Mouse (Mus musculus) kidney, embryonic 15.5 days (tissue): Measurements from ENCODE around the gene Adam19. TPM values are rescaled to one million over a fixed set of nuclear protein-coding genes. Genes with fewer than 3 reads are reported as not detected.

Experiments used
- ATAC-seq: fragments of 200-750 bp; cut with Nextera tagmentation; replicated peaks from 2 replicates; pipeline ENCODE4 v1.8.0; 2017; ENCODE audit warnings: moderate TSS enrichment; ENCODE audit not compliant: low FRiP score
- H3K27ac ChIP-seq: fragments of 300-500 bp; sonication (generic); 2 replicates; pipeline ENCODE4 v1.5.1; 2015; ENCODE audit warnings: mild to moderate bottlenecking, inconsistent platforms
- H3K27me3 ChIP-seq: fragments of 300-500 bp; sonication (generic); 2 replicates; pipeline ENCODE4 v1.6.1; 2015; ENCODE audit warnings: inconsistent platforms
- H3K36me3 ChIP-seq: fragments of 300-500 bp; sonication (generic); 2 replicates; pipeline ENCODE4 v1.6.1; 2015; ENCODE audit warnings: inconsistent platforms
- H3K4me1 ChIP-seq: fragments of 300-500 bp; sonication (generic); 2 replicates; pipeline ENCODE4 v1.6.1; 2015; ENCODE audit warnings: inconsistent platforms
- H3K4me2 ChIP-seq: fragments of 300-500 bp; sonication (generic); 2 replicates; pipeline ENCODE4 v1.6.1; 2015; ENCODE audit warnings: moderate library complexity, mild to moderate bottlenecking, inconsistent platforms
- H3K4me3 ChIP-seq: fragments of 300-500 bp; sonication (generic); replicated peaks from 2 replicates; pipeline ENCODE4 v1.5.1; 2015; ENCODE audit warnings: mild to moderate bottlenecking, inconsistent platforms
- H3K9ac ChIP-seq: fragments of 300-500 bp; sonication (generic); 2 replicates; pipeline ENCODE4 v1.6.1; 2015; ENCODE audit warnings: mild to moderate bottlenecking, inconsistent platforms
- H3K9me3 ChIP-seq: fragments of 300-500 bp; sonication (generic); replicated peaks from 2 replicates; pipeline ENCODE4 v1.6.1; 2016; ENCODE audit warnings: inconsistent platforms
- WGBS: fragments of 180-500 bp; shearing (Covaris S2); methylation state at CpG from one replicate; pipeline ENCODE4 v1.1.7; 2015; ENCODE audit warnings: mixed read lengths; 5-methylcytosine and 5-hydroxymethylcytosine counted together
- polyA plus RNA-seq: library from polyadenylated mRNA; unstranded; fragments of >200 nt; fragmentation: Nextera tagmentation; extraction: Ambion mirVana; gene quantifications from 2 replicates; pipeline ENCODE4 v1.2.1, GENCODE M21; 2015

Adam19 gene
- polyA plus RNA-seq, 1 experiment from 2014 or later: 17.9 TPM

GRCm38 (mm10) chr11:46058011-46058410 lies 2.2 kb downstream of the Adam19 start:
- Histone ChIP-seq H3K9me3 (no peaks in the 10 kb centered on the region), H3K9ac (no peak overlapping the region), H3K27ac (no peak overlapping the region; the same call in 1 of the 2 replicates), H3K27me3 (peaks cover 11% of the 10 kb centered on the region), H3K4me1 (peaks cover 44% of the 10 kb centered on the region), H3K4me2 (peak overlapping the region; percentile 87), H3K36me3 (peaks cover 4% of the 10 kb centered on the region; the same call in 1 of the 2 replicates), H3K4me3 (peak overlapping the region; percentile 65)
- ATAC-seq: no peak
- WGBS: 23% methylated on average over 9 of the region's 9 CpGs

- 94% methylated on average over 4 of the region's 4 CpGs for WGBS
- no peak for ATAC-seq
- H3K9me3 ChIP-seq: no peaks in the 10 kb centered on the region
- no peak overlapping the region for H3K4me2 ChIP-seq
- peaks cover 52% of the 10 kb centered on the region for H3K4me1 ChIP-seq
- no peak overlapping the region for H3K27ac ChIP-seq
- peaks cover 11% of the 10 kb centered on the region for H3K27me3 ChIP-seq
- no peak overlapping the region for H3K9ac ChIP-seq
- H3K36me3 ChIP-seq: peaks cover 10% of the 10 kb centered on the region; the same call in 1 of the 2 replicates
- no peak overlapping the region for H3K4me3 ChIP-seq
Observed at GRCm38 (mm10) chr11:46058916-46059315, 3.1 kb downstream of the Adam19 start.

DNA sequence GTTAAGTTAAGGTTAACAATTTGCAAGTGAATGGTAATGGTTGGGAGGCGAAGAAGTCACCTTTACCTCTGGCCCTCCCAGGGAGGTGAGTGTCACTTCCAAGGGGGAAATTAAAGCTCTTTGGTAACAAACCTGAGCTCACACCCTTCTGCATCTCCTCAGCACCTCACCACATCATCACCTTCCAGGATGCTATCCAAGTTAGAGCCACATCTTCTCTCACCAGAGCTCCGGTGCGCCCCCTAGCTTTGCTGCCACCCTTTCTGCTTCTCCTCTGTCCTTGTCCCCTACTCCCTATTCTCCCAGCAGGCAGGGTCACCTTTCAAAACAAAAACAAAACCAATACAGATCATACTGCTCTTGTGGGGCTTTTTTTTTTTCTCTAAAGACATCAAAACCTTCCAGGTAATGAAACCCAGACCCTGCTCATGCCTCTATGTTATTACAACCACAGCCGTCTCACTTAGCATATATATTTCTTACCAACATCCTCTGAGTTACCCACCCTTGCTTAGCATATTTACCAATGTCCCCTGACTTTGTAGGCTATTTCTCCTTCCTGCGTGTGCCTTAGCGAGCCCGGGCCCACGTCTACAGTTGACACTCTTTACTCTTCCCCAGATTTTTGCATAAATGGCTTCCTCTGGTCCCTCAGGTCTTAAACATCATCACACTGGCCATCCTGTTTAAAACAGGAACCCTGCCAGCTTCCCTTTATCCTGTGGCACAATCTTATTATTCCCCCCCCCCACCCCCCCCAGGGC lies 4.3 kb downstream of the Adam19 start:
- H3K4me2 ChIP-seq: no peak overlapping the region
- H3K36me3 ChIP-seq: peaks cover 10% of the 10 kb centered on the region; the same call in 1 of the 2 replicates
- no peak for ATAC-seq
- peaks cover 11% of the 10 kb centered on the region for H3K27me3 ChIP-seq
- no peak overlapping the region for H3K9ac ChIP-seq
- H3K9me3 ChIP-seq: no peaks in the 10 kb centered on the region
- peaks cover 57% of the 10 kb centered on the region for H3K4me1 ChIP-seq
- no peak overlapping the region for H3K27ac ChIP-seq
- H3K4me3 ChIP-seq: no peak overlapping the region
- WGBS: 74% methylated on average over 8 of the region's 8 CpGs

DNA sequence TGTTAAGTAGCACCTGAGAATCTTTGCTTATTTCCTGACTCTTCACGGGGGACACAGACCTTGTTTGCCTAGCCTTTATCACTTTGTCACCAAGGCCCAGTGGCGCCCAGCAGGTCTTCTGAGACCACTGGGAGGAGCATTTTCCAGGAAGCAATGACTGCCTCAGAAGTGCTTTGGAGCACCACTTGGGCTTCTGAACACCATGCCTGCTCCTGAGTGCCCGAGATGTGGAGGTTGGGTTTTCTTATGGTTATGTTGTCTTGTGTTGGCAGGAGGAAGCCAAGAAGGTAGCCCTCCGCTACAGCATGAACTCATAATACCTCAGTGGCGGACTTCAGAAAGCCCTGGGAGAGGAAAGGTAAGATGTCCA lies 4.8 kb downstream of the Adam19 start:
- Histone ChIP-seq H3K27ac (no peak overlapping the region), H3K4me1 (peaks cover 57% of the 10 kb centered on the region), H3K9ac (no peak overlapping the region), H3K9me3 (no peaks in the 10 kb centered on the region), H3K36me3 (peaks cover 10% of the 10 kb centered on the region; the same call in 1 of the 2 replicates), H3K4me2 (no peak overlapping the region), H3K4me3 (no peak overlapping the region), H3K27me3 (peaks cover 11% of the 10 kb centered on the region)
- 65% methylated on average over 5 of the region's 5 CpGs for WGBS
- no peak for ATAC-seq

DNA sequence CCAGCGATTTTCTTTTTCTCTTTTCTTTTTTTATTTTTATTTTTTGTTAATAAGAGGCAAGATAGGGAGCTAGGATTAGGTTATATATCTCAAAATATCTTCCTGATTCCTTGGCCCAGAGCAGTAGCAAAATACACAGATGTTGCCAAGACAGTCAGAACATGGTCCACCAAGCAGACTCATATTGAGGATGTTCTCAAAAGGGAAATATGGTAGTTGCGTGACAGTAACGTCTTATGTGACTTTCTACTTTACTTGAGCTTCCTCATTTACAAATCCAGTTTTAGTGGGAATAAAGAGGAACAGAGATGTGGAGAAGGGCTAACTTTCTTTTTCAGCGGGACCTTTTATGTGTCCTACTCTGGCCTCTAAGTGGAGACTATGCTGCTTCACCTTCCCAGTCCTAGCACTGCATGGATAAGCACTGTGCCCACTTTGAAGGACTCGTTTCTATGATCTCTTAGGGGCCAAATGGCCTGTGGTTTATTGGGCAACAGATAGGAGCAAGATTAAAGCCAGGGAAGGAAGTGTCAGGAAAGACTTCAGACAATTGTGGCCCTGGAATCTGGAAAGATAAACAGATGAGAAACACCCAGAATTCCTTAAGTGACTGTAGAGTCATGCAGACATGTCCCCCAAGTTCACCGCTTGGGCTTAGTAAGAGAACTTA lies 6.1 kb downstream of the Adam19 start:
- no peak for ATAC-seq
- peak overlapping the region; percentile 67 for H3K27ac ChIP-seq
- 59% methylated on average over 6 of the region's 6 CpGs for WGBS
- H3K9ac ChIP-seq: no peak overlapping the region
- peaks cover 14% of the 10 kb centered on the region for H3K36me3 ChIP-seq
- H3K4me1 ChIP-seq: peaks cover 56% of the 10 kb centered on the region
- no peaks in the 10 kb centered on the region for H3K9me3 ChIP-seq
- H3K4me3 ChIP-seq: no peak overlapping the region
- H3K4me2 ChIP-seq: no peak overlapping the region
- peaks cover 7% of the 10 kb centered on the region; the same call in 1 of the 2 replicates for H3K27me3 ChIP-seq

GRCm38 (mm10) chr11:46062569-46062968 lies 6.8 kb downstream of the Adam19 start:
- Histone ChIP-seq H3K4me2 (no peak overlapping the region), H3K27ac (0 out of 2 replicates have a peak overlapping the region, but pooled peaks have one; percentile 88), H3K27me3 (0 out of 2 replicates have a peak, but pooled peaks cover under 1% of the 10 kb centered on the region), H3K4me3 (no peak overlapping the region), H3K9ac (no peak overlapping the region), H3K9me3 (no peaks in the 10 kb centered on the region), H3K4me1 (peaks cover 51% of the 10 kb centered on the region), H3K36me3 (peaks cover 14% of the 10 kb centered on the region)
- WGBS: 70% methylated on average over 4 of the region's 4 CpGs
- no peak for ATAC-seq

DNA sequence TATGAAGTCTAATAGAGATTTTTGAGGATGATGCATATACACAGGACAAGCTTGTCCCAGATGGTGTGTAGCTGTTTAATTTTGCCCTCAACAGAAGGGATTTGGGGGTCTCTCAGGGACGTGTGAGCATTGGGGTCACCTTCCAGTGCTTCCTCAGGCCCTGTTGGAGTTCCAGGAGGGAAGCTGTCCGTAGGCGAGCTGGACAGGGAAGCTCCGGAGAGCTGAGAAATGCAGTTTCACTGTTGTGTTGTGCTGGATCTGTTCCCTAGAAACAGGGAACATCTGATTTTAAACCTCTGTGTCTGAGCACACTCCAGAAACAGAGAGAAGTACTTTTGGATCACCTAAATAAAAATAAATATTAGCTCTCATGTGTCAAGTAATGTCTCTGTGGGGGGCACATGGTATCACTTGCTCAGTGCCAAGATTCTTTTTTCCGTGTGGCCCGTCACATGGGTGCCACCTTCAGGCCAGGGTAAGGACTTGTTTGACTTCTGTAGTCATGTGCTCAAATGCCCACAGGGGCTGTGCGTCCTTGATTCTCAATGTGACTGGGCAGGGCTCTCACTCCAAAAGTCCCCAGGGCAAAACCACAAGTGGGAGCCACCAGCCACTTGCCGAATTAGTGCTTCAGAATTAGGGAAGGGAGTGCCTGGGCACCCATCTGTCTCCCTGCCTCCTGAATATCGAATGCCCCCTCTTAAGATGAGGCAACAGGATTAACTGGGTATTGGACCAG lies 7.4 kb downstream of the Adam19 start:
- Histone ChIP-seq H3K9ac (no peak overlapping the region), H3K4me3 (no peak overlapping the region), H3K4me1 (peaks cover 49% of the 10 kb centered on the region), H3K9me3 (no peaks in the 10 kb centered on the region), H3K36me3 (peaks cover 14% of the 10 kb centered on the region), H3K27me3 (no peaks in the 10 kb centered on the region), H3K27ac (peak overlapping the region; percentile 88), H3K4me2 (no peak overlapping the region)
- WGBS: 69% methylated on average over 9 of the region's 9 CpGs
- ATAC-seq: no peak

DNA sequence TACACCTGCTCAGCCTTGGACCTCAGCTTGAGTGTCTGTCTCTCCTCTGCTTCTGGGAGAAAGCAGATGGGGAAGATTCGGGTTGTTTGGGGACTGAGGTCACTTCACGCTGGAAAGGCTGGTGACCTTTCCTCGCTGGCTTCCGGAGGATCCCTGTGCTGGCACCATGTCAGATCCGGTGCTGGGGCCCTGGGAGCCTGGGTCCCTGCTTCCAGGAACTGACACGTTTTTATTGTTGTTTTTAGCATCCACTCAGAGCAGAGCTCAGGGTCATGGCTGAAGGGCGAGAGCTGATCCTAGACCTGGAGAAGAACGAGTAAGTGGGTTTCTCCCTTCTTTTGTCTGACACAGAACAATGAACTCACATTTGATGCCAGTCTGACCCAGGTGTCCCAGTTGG lies 9.0 kb downstream of the Adam19 start:
- Histone ChIP-seq H3K36me3 (peaks cover 14% of the 10 kb centered on the region), H3K27ac (peak overlapping the region; percentile 88), H3K4me1 (peaks cover 63% of the 10 kb centered on the region), H3K27me3 (no peaks in the 10 kb centered on the region), H3K9ac (no peak overlapping the region), H3K4me3 (no peak overlapping the region), H3K4me2 (no peak overlapping the region), H3K9me3 (no peaks in the 10 kb centered on the region)
- WGBS: 30% methylated on average over 8 of the region's 8 CpGs
- ATAC-seq: no peak

GRCm38 (mm10) chr11:46065201-46066011 lies 9.6 kb downstream of the Adam19 start:
- no peak overlapping the region for H3K4me2 ChIP-seq
- no peak overlapping the region for H3K4me3 ChIP-seq
- ATAC-seq: peak; percentile 70
- peaks cover 64% of the 10 kb centered on the region for H3K4me1 ChIP-seq
- WGBS: 37% methylated on average over 21 of the region's 21 CpGs
- no peak overlapping the region for H3K9ac ChIP-seq
- peak overlapping the region; percentile 88 for H3K27ac ChIP-seq
- no peaks in the 10 kb centered on the region for H3K9me3 ChIP-seq
- peaks cover 14% of the 10 kb centered on the region for H3K36me3 ChIP-seq
- no peaks in the 10 kb centered on the region for H3K27me3 ChIP-seq

- Histone ChIP-seq H3K9ac (no peak overlapping the region), H3K36me3 (peaks cover 10% of the 10 kb centered on the region; the same call in 1 of the 2 replicates), H3K27me3 (no peaks in the 10 kb centered on the region), H3K27ac (0 out of 2 replicates have a peak overlapping the region, but pooled peaks have one; percentile 88), H3K9me3 (no peaks in the 10 kb centered on the region), H3K4me2 (no peak overlapping the region), H3K4me1 (peaks cover 75% of the 10 kb centered on the region), H3K4me3 (no peak overlapping the region)
- WGBS: 89% methylated on average over 10 of the region's 10 CpGs
- no peak for ATAC-seq
Observed at GRCm38 (mm10) chr11:46067371-46068060, 11.7 kb downstream of the Adam19 start.
